Mouse (Mus musculus) megakaryocyte, embryonic 14.5 days (primary cell): ENCODE results near the gene Vwa3a.

Source experiments
- FLI1 ChIP-seq: IDR thresholded peaks from 2 replicates; pipeline ENCODE4 v1.6.1; 2012; ENCODE audit warnings: low read length, inconsistent platforms, mixed read lengths
- GATA1 ChIP-seq: IDR thresholded peaks from 3 replicates; pipeline ENCODE4 v1.6.1; 2012; ENCODE audit warnings: mixed read lengths, low read length, inconsistent platforms, borderline replicate concordance

GRCm38 (mm10) chr7:120843852-120844435 is 104.8 kb downstream of the Vwa3a start:
- no peak for TF ChIP-seq GATA1
- TF ChIP-seq FLI1: no peak
